Mouse (Mus musculus): Measurements from ENCODE around the gene Celsr1. TPM values are rescaled to one million over a fixed set of nuclear protein-coding genes. Genes with fewer than 3 reads are reported as not detected.

The Celsr1 gene
- total RNA-seq, 2 experiments from 2014 or later, result 15.1 to 17.1 TPM

DNA sequence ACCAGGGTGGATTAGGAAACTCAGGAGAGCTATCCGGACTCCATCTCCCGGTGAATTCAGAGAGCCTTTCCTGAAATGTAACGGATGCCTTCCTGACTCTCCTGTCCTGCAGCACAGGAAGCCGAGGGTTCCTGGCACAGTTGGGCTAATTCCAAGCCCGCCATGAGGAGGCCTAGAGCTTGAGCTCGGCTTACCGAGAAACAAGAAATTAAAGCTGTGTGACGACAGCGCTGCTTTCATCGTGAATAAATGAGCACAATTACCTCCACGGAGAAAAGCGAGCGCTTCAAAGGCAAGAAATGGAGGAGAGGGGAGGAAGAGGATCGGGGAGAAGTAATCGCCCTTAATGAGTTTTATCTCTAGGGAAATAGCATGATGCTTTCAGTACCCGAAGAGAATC is 57.8 kb downstream of the Celsr1 start:
- DNase-seq, result no peak
- intact Hi-C loops (cut with DNase I), result no loop called here

DNA sequence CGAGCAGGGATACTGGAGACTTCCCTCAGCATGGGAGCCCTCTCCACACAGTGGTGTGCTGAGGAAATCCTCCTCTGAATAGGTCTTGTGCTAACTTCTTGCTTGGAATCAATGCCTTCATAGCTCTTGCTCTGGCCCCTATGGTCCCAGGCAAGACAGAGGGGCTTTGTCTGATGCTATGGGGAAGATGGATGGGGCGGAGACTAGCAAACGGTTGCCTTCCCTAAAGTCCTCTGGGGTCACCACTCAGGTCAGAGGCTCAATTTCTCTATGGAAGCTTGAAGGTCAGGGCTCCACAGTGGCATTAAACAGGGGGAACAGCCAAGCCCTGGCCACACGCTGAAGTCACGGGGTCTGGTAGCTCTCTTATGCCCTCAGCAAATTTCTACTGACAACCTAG is 62.0 kb downstream of the Celsr1 start:
- DNase-seq, result no peak
- intact Hi-C loops (cut with DNase I), result no loop called here

DNA sequence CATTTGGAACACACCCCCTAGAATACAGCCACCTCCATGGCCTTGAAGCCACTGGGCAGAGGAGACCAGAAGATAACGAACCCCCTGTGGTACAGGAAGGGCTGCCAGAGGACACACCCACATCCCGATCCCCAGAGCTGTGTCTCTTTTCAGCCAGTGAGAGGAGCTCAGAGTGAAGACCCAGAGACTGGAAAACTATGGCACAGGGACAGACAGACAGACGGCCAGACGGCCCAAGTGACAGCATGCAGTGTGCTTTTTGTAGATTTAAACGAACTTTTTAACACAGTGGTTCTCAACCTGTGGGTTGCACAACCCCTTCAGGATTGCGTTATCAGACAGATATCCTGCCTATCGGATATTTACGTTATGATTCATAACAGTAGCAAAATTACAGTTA is 63.1 kb downstream of the Celsr1 start:
- peak; percentile 27 to 39 for DNase-seq

DNA sequence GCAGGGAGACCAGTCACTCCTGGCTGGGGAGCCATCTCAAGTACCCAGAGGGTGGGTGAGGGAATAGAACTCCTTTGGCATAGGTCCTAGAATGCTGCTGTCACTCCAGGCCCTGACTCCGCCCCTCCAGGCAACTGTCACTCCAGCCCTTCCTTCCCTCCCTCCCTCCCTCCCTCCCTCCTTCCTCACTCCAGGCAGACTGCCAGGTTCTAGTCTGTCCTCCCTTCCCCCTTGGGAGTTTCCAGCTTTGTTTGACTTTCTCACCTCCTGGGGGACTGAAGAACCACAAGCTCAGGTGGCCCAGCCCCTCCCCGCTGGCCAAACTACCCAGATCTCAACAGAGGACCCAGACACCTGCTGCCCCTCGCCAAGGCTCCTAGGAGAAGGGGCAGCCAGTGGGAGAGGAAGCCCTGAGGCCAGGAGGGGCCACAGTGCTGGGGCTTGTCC is 63.8 kb downstream of the Celsr1 start:
- intact Hi-C loops (cut with DNase I), result no loop called here
- DNase-seq, result peak; percentile 80 to 83

More for the DNA sequence above, 63.1 kb downstream of the Celsr1 start:
- intact Hi-C loops (cut with DNase I), result no loop called here

DNA sequence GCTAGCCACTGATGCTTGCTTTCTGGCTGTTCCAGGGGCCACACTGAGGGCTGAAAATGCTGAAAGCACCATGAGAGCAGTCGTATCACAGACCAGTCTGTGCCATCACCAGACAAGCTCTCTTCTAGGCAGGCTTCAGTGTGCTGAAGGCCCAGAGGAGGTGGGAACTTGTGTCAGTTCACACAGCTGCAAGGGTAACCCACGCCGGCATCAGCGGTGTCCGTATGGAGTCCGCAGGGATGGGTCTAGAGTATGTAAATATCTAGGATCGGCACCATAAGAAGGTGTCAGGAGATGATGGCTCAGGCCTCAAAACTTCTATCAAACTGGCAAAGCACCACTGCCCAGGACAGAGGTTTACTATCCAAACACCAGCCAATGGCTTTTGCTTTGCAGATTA is 64.3 kb downstream of the Celsr1 start:
- DNase-seq, result no peak
- intact Hi-C loops (cut with DNase I), result no loop called here

DNA sequence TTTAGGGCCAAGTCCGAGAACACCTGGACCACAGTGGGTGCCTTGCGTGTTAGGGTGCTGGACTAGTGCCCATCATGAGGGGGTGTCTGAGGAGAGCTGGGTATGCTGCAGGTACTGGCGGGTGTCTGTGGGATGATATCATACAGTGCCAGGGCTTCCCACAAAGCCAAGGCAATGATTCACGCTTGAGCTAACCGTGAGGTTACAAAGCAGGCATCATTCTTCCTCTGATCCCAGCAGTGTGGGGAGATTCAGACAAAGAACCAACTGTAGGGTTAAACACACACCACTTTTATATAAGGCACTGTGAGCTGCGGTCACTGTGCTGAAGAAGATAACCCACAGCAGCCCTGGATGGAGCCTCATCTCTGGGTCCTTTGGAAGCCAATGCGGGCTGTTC is 67.5 kb downstream of the Celsr1 start:
- intact Hi-C loops (cut with DNase I), result no loop called here
- DNase-seq, result no peak

DNA sequence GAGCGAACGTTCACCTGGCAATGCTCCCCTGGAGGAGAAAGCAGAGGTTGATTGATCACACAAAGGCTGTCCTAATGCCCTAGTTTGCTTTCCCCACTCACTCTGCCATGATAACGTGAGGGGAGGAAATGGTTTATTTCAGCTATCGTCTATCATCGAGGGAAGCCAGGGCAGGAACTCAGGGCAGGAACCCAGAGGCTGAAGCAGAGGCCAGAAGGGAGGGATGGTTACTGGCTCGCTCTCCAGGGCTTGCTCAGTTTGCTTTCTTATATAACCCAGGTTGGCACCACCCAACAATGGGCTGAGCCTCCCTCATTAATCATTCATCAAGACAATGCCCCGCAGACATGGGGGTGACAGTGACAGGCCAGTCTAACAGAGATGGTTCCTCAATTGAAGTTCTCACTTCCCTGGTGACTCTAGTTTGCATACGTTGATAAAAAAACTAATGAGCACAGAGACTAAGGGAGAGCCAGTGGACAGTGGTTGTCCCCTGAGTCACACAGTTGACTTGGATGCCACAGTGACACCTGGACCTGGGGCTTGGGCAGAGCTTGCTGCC is 70.2 kb downstream of the Celsr1 start:
- intact Hi-C loops (cut with DNase I), result no loop called here
- no peak for DNase-seq

DNA sequence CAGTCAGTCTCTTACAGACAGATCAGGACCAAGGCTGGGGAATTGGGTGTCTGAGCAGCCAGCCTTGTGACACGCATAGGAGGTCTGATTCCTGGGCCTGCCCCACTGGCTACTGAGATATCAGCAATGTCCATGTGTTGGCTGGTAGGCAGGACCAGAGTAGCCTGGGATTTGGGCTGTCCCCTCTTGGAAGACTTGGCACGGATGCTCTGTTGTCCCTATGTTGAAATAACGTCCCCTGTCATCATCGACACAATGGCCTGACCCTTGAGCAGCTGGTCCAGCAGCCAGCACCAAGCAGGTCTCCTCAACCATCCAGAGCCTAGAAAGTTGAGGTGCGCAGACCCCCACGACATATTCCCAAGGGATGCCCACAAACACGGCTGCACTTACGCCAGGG is 70.9 kb downstream of the Celsr1 start:
- no peak for DNase-seq
- intact Hi-C loops (cut with DNase I), result no loop called here

DNA sequence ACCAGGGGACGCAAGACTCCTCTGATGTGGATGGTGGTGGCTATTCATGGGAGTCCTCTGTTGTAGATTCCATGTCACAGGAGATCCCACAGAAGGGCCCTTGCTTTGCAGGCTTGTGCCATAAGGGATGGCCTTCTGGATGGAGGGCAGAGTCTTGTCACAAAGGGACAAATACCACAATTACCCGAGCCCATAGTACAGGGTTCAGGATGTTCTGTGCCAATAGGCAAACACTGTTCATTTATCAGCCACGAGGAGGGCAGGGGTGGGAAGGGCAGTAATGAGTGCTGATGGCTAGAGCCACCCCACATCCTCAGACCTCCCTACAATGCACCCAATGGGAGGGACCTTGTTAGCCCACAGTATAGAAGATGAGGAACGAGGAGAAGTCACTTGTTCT is 71.9 kb downstream of the Celsr1 start:
- DNase-seq, result no peak
- intact Hi-C loops (cut with DNase I), result no loop called here

DNA sequence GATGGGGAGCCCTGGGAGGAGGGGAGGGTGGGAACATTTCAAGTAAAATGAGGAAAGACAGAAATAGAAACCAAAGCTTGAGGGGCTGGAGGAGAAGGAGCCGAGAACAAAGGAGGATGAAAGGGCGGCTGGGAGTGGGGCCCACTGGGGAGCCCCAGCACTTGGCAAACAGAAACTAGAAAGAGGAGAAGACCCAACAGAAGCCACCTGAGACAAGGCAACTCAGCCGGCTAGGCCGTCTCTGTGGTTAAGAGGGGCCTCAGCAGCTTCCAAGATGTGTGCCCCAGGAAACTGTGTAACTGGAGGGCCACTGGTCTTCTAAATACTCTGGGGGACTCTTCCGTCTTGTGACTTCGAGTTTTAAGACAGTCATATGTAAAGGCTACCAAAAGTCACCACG is 72.4 kb downstream of the Celsr1 start:
- intact Hi-C loops (cut with DNase I), result no loop called here
- DNase-seq, result no peak

DNA sequence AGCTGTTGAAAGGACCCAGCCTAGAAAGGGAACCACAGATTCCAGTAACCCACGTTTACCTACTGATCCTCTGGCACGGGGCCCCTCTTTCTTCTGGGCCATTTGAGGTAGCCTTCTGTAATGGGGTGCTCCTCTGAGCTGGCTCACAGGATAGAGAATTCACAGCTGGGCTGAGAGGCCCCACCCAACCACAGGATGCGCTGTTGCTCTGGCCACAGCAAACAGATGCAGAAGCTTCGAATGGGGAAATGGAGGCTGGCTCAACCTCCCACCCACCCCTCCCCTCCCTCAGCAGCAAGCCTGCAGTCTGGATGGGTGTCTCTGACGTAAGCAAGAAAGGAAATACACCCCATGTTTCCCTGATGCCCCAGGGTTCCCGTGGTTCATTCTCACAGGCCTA is 77.4 kb downstream of the Celsr1 start:
- intact Hi-C loops (cut with DNase I), result no loop called here
- no peak for DNase-seq

DNA sequence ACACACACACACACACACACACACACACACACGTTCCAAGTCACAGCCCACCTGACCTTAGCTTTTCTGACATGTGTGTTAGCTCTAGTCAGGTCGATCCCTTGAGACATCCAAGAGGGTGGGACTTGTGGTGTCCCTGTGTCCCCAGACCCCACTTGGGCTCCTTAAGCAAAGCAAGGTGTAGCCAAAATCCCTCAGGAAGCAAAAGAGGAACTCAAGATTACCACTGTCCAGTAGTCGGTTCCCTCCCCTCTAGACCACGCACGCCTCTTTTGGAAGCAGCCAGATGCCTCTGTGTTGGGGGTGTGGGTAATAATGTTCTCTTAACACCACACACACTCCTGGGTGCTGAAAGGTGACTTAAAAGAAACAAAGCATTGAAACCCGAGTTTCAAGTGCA is 80.1 kb downstream of the Celsr1 start:
- no peak for DNase-seq
- intact Hi-C loops (cut with DNase I), result no loop called here

DNA sequence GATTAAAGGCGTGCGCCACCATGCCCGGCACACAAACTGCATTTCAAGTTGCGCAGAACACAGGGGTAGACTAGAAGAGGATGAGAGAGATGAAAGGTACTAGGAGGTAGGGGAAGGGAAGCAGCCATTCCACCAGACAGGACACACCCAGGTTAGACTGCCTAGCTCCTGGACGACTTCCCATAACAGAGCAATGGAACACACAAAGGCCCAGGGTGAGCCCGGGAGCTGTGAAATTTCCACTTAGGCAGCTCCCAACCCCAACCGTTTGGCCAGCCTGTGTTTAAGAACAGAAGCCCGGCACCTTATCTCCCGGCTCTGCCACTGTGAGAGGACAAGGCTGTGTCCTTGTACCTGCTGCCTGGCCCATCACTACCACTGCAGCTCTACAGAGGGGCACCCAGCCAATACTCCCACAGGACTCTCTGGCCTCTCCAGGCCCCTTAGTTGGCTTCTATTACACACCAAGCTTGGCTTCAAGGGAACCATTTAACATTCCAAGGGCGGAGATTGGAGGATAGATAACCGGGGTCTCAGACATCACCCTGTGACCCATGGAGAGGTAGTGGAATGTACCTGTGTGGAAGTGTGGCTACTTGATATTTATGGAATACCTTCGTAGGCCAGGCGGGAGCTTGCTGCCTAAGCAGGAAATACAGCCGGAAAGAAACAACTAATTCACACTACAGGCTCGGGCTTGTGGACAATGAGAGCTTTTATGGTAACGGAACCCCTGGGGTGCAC is 84.0 kb downstream of the Celsr1 start:
- intact Hi-C loops (cut with DNase I), result no loop called here
- DNase-seq, result peak; percentile 34 to 47

DNA sequence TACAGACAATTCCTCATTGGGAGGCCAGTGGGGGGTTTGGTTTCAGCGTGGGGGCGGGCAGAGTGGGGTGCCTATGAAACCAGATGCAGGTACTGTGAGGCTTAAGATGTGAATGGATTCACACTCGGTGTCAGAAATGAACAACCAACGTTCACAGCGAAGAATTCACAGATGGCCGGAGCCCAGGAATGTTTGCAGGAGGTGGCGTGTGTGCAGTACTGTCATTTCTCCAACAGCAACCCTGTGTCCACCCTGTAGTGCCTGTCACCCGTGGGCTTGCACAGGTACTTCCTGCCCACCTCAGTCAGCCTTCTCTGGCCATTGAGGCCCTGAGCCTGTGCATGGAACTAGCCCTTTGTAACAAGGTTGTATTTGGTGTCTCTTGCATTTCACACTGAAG is 85.6 kb downstream of the Celsr1 start:
- DNase-seq, result no peak
- intact Hi-C loops (cut with DNase I), result no loop called here

DNA sequence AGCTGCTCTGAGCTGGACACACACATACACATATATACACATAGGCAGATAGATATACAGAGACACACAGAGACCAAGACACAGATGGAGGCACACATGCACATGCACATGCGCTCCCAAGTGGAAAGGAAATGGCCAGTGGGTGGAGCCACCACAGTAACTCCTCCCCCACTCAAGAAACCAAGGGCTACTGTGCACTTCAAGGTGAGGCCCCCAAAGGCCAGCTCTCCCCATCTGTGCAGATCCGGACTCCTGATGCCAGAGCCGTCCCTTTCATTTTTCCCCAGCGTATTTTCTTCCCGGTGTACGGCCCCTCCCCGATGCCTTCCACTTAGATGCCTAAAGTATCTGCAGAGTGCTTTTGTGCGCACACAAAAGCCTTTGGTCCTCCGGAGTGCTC is 86.0 kb downstream of the Celsr1 start:
- intact Hi-C loops (cut with DNase I), result no loop called here
- DNase-seq, result no peak

DNA sequence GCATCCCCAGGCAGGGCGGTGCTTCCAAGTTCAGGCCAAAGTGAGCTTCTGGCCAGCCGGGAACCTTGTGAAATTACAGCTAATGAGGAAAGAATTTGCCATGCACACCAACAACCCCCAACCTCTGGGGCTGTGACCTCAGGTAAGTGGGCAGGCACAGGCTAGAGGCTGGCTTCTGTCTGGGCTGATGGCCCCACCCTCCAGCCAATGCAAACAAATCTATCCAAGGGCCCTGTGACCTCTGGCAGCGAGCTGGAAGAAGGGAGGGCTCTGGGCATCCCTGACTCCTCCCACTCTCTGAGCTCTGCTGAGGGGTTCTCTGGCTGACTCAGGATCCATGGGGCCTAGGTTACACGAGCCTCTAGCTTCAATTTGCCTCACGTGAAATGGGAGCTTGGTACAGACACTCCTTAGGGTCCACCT is 97.9 kb downstream of the Celsr1 start:
- intact Hi-C loops (cut with DNase I), result no loop called here
- peak; percentile 55 to 61 for DNase-seq

DNA sequence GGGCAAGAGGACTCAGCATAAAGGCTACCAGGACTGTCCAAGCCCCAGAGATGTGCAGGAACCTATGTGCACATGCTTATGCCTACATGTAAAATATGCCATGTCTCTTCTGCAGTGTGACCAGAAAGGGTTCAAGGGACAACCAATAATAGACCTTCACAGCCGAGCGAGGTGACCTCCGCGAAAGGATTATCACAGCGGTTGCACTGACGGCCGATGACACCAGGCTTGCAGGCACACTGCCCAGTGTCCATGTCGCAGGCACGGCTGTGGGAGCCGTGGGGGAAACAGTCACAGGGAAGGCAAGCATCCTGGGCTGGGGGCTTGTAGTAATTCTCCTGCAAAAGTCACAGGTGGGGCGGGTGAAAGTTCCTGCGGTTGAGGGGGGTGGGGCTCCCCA is 105.4 kb downstream of the Celsr1 start:
- intact Hi-C loops (cut with DNase I), result no loop called here
- DNase-seq, result peak; percentile 19 to 24

DNA sequence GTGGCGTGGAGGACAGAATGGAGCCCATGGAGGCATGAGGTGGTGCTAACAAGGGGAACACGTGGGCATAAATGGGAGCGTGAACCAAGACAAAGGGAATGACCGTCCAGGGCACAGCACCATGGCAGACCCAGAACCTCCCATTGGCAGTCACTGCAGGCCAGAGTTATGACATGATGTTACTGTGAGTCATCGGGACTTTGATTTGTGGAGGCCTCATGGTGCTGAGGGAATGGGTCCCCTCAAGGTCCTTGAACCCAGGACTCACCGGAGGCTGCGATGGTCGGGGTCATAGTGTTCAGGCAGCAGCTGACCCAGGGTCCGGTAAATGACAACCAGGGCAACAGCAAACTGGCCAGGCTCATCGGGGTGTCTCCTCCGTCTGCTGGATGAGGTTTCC is 111.7 kb downstream of the Celsr1 start:
- DNase-seq, result no peak
- intact Hi-C loops (cut with DNase I), result no loop called here

DNA sequence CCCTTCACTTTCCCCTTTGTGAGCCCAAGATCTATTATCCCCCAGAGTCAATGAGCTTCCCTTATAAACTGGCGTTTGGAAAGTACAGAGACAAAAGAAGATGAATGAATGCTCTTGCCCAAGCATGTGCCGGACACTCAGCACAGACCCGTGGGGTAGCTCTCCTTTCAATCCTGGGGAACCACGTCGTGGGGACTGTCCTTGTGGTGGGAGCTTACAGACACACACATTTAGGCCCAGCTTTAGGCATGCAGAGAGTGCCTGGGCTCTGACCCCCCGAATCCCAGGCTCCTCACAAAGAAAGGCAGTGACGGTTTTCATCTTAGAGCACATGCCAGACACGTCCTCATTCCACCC is 113.7 kb downstream of the Celsr1 start:
- intact Hi-C loops (cut with DNase I), result no loop called here
- DNase-seq, result no peak

DNA sequence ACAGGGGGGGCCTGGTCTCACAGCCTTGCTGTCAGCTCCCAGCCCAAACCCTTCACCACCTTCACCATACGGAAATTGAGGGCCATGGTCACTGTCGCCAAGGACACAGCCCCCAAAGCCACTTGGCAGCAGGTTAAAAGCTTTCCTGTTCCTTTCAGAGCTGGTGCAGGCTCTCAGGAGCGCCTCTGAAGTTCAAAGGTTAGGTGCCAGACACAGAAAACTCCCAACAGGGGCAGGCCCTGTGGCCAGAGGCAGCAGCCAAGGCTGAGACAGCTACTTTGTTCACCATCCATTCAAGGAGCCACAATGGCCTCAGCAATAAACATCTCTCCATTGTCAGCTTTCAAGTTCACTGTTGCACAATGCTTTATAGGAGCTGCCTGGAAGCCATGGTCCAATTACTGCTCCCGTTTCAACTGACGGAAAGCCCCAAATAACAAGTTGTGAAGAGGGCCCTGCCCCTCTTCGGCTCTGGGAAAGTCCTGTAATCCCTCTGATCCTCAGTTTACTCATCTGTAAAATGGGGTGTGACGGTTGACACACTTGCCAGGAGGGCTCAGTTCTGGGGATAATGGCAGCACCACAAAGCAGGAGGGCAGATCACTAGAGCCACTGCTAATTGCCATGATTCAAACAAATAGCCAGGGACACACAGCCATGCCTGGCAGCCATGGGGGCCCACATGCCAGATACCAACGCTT is 114.2 kb downstream of the Celsr1 start:
- no peak for DNase-seq
- intact Hi-C loops (cut with DNase I), result no loop called here

DNA sequence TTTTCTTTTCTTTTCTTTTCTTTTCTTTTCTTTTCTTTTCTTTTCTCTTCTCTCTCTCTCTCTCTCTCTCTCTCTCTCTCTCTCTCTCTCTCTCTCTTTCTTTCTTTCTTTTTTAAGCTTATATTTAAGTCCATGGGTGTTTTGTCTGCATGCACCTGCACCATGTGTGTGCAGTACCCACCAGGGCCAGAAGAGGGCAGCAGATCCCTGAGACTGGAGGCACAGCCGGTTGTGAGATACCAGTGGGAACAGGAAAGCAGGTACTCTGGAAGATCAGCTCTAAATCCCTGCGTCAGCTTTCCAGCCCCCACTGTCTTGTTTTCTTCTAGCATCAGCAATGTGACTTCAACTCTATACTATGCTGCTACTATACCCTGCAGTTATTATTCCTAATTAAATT is 120.0 kb downstream of the Celsr1 start:
- DNase-seq, result peak; percentile 61 to 82
- intact Hi-C loops (cut with DNase I), result no loop called here

DNA sequence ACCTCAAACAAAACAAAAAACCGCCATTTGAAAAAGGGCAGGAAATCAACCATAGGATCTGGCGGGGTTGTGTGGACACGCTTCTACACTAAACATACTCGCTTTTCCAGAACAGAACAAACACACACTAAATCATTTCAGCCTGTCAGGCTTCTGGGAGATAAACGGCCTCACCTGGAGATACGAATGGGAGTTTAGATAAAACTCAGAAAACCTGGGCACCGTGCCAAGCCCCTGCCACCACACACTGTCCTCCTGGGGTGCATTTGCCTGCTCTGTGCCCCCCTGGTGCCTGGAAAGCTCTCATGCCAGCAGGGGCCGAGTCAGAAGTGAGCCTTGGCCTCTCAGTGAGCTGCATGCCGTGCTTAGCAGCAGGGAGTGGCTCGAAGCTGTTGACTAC is 123.6 kb downstream of the Celsr1 start:
- intact Hi-C loops (cut with DNase I), result no loop called here
- no peak for DNase-seq

All from heart, postnatal 10 days (tissue).